Mouse (Mus musculus) embryonic stem cell, embryonic (primary cell): ENCODE measurements around the gene Lzts3.
"Not testable (repeated sequence)": the region's sequence is repeated elsewhere in the genome, so short reads cannot be mapped to it uniquely, and the experiment has no call there.

Experiments
- CTCF ChIA-PET, 4 experiments: fragments of 300-600 bp in 2 of 4; fragments of 350-600 bp in 2 of 4; sonication (Branson Sonifier 250); formaldehyde crosslinking; loops; one replicate each; lab custom pipeline; 2022; ENCODE audit warnings: inconsistent platforms in 2 of 4; lab: Charles Lee
- POLR2A ChIA-PET, 4 experiments: fragments of 300-600 bp in 2 of 4; fragments of 350-600 bp in 2 of 4; sonication (Branson Sonifier 250); formaldehyde crosslinking; loops; one replicate each; lab custom pipeline; 2022; ENCODE audit warnings: antibody characterized with exemption in 4 of 4, inconsistent platforms in 1 of 4; lab: Charles Lee

Lzts3 gene

DNA sequence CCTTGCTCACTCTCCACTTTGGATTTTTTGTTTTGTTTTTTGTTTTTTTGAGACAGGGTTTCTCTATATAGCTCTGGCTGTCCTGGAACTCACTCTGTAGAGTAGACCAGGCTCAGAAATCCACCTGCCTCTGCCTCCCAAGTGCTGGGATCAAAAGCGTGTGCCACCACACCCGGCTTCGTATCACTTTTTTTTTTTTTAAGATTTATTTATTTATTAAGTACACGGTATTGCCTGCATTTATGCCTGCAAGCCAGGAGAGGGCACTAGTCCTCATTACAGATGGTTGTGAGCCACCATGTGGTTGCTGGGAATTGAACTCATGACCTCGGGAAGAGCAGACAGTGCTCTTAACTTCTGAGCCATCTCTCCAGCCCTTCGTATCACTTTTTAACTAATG lies 6.4 kb upstream of the Lzts3 start:
- CTCF ChIA-PET: not testable (repeated sequence)
- POLR2A ChIA-PET: interaction anchor here in 3 of 4 experiments (0.6 to 9.4 kb wide), 7 partner anchors 12 to 290 kb away, joined by 3 to 67 read pairs (median 5); partner anchors contain the start of genes Ddrgk1 (in 2 of the 3) and Itpa (in 1 of the 3)

- POLR2A ChIA-PET: interaction anchor here in 2 of 4 experiments (1.1 to 2.8 kb wide), 3 partner anchors 19 to 29 kb away, joined by 4 to 7 read pairs (median 4); partner anchors contain the start of gene Ddrgk1 (in 2 of the 2)
Measured at GRCm38 (mm10) chr2:130645198-130645597, 2.6 kb upstream of the Lzts3 start.

DNA sequence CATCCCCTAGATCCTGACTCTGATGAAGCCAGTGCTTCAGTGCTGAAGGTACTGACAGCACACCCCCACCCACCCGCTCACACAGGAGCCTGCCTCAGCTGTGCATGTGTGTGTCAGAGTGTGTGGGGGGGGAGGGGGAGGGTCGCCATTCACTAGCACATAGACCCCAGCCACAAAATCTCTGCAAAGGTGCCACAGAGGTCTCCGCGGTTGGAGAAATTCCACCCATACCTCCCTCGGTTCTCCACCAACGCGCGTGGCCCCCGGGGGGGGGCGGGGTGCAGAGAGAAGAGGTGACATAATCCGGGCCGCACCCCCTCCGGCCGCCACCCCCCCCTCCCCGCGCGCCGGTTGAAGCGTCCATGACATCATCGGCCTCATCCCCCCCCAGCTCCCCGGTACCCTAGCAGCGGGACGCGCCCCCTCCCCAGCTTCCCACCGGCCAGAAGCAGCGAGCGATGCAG lies 374 bp downstream of the Lzts3 start:
- ChIA-PET CTCF (interaction anchor here in 2 of 4 experiments (0.6 to 1.2 kb wide), 5 partner anchors 14 to 800 kb away, joined by 3 to 12 read pairs (median 4); no protein-coding TSS in a partner anchor), POLR2A (interaction anchor here in 3 of 4 experiments (0.6 to 3.6 kb wide), 22 partner anchors 9 to 358 kb away, joined by 3 to 35 read pairs (median 3); partner anchors contain the start of genes Ddrgk1 (in 3 of the 3), Itpa (in 2 of the 3), Slc4a11 (in 2 of the 3) and Idh3b (in 1 of the 3))

More at GRCm38 (mm10) chr2:130645198-130645597, 2.6 kb upstream of the Lzts3 start:
- CTCF ChIA-PET: interaction anchor here in 1 of 4 experiments (0.5 kb wide), 1 partner anchor 260 kb away, joined by 5 read pairs; no protein-coding TSS in a partner anchor

GRCm38 (mm10) chr2:130641351-130642025 lies 1.1 kb downstream of the Lzts3 start:
- CTCF ChIA-PET: no interaction called here
- POLR2A ChIA-PET: interaction anchor here in 3 of 4 experiments (0.6 to 3.6 kb wide), 14 partner anchors 9 to 349 kb away, joined by 3 to 35 read pairs (median 4); partner anchors contain the start of genes Ddrgk1 (in 2 of the 3), Itpa (in 2 of the 3) and Slc4a11 (in 2 of the 3)

- ChIA-PET POLR2A (interaction anchor here (0.6 to 2.9 kb wide), 11 partner anchors 9 to 395 kb away, joined by 3 to 30 read pairs (median 4); partner anchors contain the start of genes Ddrgk1 (in 2 of the 4), Fastkd5 (in 1 of the 4), Itpa (in 1 of the 4) and Mrps26 (in 1 of the 4)), CTCF (interaction anchor here in 1 of 4 experiments (1.0 to 1.7 kb wide), 2 partner anchors 25 to 58 kb away, joined by 4 read pairs; partner anchors contain the start of genes Ddrgk1 and Slc4a11)
Measured at GRCm38 (mm10) chr2:130639276-130639675, 3.3 kb downstream of the Lzts3 start.

DNA sequence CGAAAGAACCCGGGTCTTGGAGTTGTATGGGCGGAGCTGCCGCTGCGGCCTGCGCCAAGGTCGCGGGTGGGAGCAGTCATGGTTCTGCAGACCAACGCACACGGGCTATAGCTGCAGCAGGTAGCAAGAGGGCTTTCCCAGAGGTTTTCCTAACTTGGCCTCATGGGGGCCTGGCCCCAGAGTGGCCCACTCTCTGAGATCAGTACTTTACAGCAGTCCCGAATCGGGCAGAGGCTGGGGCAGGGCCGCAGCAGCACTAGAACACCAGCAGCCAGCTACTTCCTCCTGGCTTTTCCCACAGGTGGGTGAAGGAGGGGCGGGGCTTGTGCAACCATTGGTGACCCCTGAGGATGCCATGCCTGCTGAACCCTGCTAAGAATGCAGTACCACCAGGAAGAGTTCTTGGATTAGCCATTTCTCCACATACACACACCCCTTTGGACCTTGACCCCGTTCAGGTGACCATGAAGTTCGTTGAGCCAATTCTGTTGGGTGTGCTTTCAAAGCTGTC lies 4.4 kb downstream of the Lzts3 start:
- POLR2A ChIA-PET: interaction anchor here in 3 of 4 experiments (0.8 to 6.8 kb wide), 24 partner anchors 8 to 364 kb away, joined by 3 to 30 read pairs (median 4); partner anchors contain the start of genes Ddrgk1 (in 3 of the 3), Itpa (in 3 of the 3), Mrps26 (in 2 of the 3) and Nop56 (in 2 of the 3)
- CTCF ChIA-PET: interaction anchor here in 3 of 4 experiments (0.5 to 1.4 kb wide), 8 partner anchors 8 to 347 kb away, joined by 3 to 6 read pairs (median 3); partner anchors contain the start of genes Ddrgk1 (in 1 of the 3) and Itpa (in 1 of the 3)

DNA sequence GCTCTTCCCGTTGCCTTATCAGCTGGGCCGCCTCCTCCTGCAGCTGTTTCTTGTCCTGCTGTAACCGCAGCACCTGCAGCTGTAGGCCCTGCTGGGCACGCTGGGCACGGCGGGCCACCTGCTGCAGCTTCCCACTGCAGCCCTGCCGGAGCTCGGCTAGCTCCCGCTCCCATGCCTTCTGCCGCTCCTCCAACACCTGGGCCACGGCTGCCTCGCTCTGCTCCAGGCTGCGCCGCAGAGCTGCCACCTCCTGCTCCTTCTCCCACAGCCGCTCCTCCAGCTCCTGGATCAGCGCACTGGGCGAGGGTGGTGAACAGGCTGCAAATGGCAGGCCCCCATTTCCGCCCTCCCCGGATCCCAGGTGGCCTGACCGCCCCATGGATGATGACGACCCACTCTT lies 6.8 kb downstream of the Lzts3 start:
- POLR2A ChIA-PET: interaction anchor here (0.7 to 6.8 kb wide), 17 partner anchors 10 to 551 kb away, joined by 3 to 34 read pairs (median 4); partner anchors contain the start of genes Ddrgk1 (in 3 of the 4), Itpa (in 2 of the 4), Cdc25b (in 1 of the 4) and Nop56 (in 1 of the 4)

GRCm38 (mm10) chr2:130634739-130635411 lies 7.7 kb downstream of the Lzts3 start:
- POLR2A ChIA-PET: interaction anchor here (0.6 to 6.8 kb wide), 15 partner anchors 11 to 552 kb away, joined by 3 to 34 read pairs (median 4); partner anchors contain the start of genes Ddrgk1 (in 3 of the 4), Itpa (in 2 of the 4), Cdc25b (in 1 of the 4) and Nop56 (in 1 of the 4)
- CTCF ChIA-PET: interaction anchor here in 1 of 4 experiments (0.7 to 2.0 kb wide), 3 partner anchors 32 to 134 kb away, joined by 4 to 5 read pairs (median 4); no protein-coding TSS in a partner anchor

More for the DNA sequence above, 6.8 kb downstream of the Lzts3 start:
- CTCF ChIA-PET: interaction anchor here in 1 of 4 experiments (0.7 to 2.0 kb wide), 3 partner anchors 9 to 133 kb away, joined by 3 to 5 read pairs (median 4); no protein-coding TSS in a partner anchor

- ChIA-PET POLR2A (interaction anchor here (0.6 to 6.8 kb wide), 14 partner anchors 12 to 314 kb away, joined by 3 to 34 read pairs (median 4); partner anchors contain the start of genes Ddrgk1 (in 3 of the 4), Itpa (in 2 of the 4) and Slc4a11 (in 2 of the 4)), CTCF (interaction anchor here in 1 of 4 experiments (2.0 kb wide), 1 partner anchor 32 kb away, joined by 5 read pairs; no protein-coding TSS in a partner anchor)
Measured at GRCm38 (mm10) chr2:130634006-130634738, 8.4 kb downstream of the Lzts3 start.

- ChIA-PET CTCF (no interaction called here), POLR2A (interaction anchor here in 3 of 4 experiments (0.6 to 6.8 kb wide), 13 partner anchors 9 to 315 kb away, joined by 3 to 34 read pairs (median 4); partner anchors contain the start of genes Ddrgk1 (in 3 of the 3), Slc4a11 (in 2 of the 3), Itpa (in 1 of the 3) and Lzts3 (in 1 of the 3))
Measured at GRCm38 (mm10) chr2:130632887-130633675, 9.5 kb downstream of the Lzts3 start.

GRCm38 (mm10) chr2:130632416-130632815 lies 10.2 kb downstream of the Lzts3 start:
- POLR2A ChIA-PET: interaction anchor here in 3 of 4 experiments (0.9 to 6.8 kb wide), 9 partner anchors 10 to 73 kb away, joined by 3 to 34 read pairs (median 4); partner anchors contain the start of genes Ddrgk1 (in 2 of the 3), Itpa (in 1 of the 3), Lzts3 (in 1 of the 3) and Slc4a11 (in 1 of the 3)

DNA sequence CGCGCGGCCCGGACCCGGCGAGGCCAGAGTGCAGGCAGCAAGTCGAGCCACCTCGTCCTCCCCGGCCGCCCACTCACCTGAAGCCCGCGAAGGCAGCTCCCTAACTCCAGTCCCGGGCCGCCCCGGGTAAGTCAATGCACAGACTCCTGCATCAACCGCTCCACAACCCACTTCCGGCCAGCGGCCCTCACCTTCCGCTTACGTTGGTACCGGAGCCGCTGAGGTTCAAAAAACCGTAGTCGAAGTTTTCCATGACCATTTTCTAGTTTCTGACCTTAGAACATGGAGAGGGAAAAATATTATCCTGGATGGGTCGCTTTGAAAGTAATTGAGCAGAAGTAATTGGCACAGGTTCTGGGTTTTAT lies 12.8 kb downstream of the Lzts3 start, which contains the start of the genes Fastkd5 and Ubox5:
Fastkd5 (minus strand) TSS at position 189 of the 365 bp plus-strand sequence.
Ubox5 (minus strand) TSS at position 200 of the 365 bp plus-strand sequence.
- ChIA-PET POLR2A (interaction anchor here in 3 of 4 experiments (0.6 to 1.5 kb wide), 7 partner anchors 9 to 206 kb away, joined by 3 to 6 read pairs (median 4); partner anchors contain the start of genes Ddrgk1 (in 2 of the 3), Pced1a (in 1 of the 3) and Vps16 (in 1 of the 3)), CTCF (interaction anchor here in 1 of 4 experiments (1.8 kb wide), 1 partner anchor 66 kb away, joined by 4 read pairs; the partner anchor contains the start of gene Mrps26)

More at GRCm38 (mm10) chr2:130632416-130632815, 10.2 kb downstream of the Lzts3 start:
- CTCF ChIA-PET: no interaction called here

- ChIA-PET POLR2A (interaction anchor here in 3 of 4 experiments (0.6 to 1.5 kb wide), 7 partner anchors 9 to 205 kb away, joined by 3 to 6 read pairs (median 4); partner anchors contain the start of genes Ddrgk1 (in 2 of the 3), Pced1a (in 1 of the 3) and Vps16 (in 1 of the 3)), CTCF (interaction anchor here in 2 of 4 experiments (1.0 to 2.0 kb wide), 3 partner anchors 16 to 87 kb away, joined by 3 to 10 read pairs (median 4); partner anchors contain the start of gene Mrps26 (in 1 of the 2))
Measured at GRCm38 (mm10) chr2:130629080-130629838, 13.3 kb downstream of the Lzts3 start.

DNA sequence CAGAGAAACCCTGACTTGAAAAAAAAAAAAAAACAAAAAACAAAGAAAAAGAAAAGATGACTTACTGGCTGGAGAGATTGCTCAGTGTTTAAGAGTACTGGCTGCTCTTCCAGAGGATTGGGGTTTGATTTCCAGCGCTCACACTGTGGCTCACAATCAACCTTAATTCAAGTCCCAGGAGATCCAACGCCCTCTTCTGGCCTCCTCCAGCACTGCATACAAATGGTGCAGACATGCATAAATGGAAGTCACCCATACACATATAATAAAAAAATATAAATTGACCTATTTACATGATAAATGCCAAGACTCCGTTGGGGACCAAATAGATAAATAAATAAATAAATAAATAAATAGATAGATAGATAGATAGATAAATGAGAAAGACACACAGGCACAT lies 14.2 kb downstream of the Lzts3 start:
- ChIA-PET POLR2A (interaction anchor here in 2 of 4 experiments (0.7 to 1.2 kb wide), 3 partner anchors 9 to 1507 kb away, joined by 4 read pairs; no protein-coding TSS in a partner anchor), CTCF (interaction anchor here (0.6 to 2.0 kb wide), 12 partner anchors 10 to 1549 kb away, joined by 3 to 12 read pairs (median 4); partner anchors contain the start of genes Lzts3 (in 1 of the 4) and Mrps26 (in 1 of the 4))
